Mouse (Mus musculus) NIH3T3 (cell line): ENCODE results near the gene P3h1.
"Not testable (repeated sequence)": the region's sequence is repeated elsewhere in the genome, so short reads cannot be mapped to it uniquely, and the experiment has no call there.

ENCODE experiments used
- DNase-seq: peaks from one replicate; pipeline ENCODE4 v3.0.0-alpha.2; 2012; ENCODE audit warnings: low read depth

The P3h1 gene

GRCm38 (mm10) chr4:119274627-119275026, 41.9 kb downstream of the P3h1 start:
- DNase-seq = no peak

GRCm38 (mm10) chr4:119275226-119275625, 42.5 kb downstream of the P3h1 start:
- no peak for DNase-seq

DNA sequence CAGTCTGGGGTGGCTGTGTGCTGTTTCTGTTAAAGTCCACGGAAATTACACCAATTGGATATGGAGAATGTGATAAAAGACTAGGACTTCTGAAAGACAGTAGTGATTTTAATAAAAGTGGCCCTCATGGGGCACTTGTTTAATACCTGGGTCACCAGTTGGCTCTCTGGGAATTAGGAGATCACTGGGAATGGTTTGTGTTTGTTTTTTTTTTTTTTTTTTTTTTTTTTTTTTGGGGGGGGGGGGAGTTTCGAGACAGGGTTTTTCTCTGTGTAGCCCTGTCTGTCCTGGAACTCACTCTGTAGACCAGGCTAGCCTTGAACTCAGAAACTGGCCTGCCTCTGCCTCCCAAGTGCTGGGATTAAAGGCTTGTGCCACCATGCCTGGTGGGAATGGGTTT, 43.0 kb downstream of the P3h1 start:
- no peak for DNase-seq

DNA sequence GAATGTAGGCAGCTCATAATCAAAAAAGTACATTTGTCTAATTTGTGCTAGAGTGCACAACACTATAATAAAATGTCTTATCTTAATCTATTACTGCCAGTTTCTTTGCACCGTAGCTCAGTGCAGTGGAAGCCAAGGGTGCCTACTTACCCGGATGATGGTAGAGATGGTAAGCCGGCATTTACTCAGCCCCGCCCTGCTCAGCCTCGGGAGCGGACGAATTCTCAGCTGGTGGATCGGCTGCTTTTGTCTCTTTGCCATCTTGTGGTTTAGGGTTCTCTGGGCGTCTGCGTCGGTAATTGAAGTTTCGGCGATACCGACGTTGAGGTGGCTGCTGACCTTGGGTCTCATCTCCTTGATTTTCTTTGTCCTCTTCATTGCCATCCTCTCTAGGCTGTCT, 46.1 kb downstream of the P3h1 start:
- DNase-seq = not testable (repeated sequence)

GRCm38 (mm10) chr4:119284861-119285260, 52.1 kb downstream of the P3h1 start:
- no peak for DNase-seq

DNA sequence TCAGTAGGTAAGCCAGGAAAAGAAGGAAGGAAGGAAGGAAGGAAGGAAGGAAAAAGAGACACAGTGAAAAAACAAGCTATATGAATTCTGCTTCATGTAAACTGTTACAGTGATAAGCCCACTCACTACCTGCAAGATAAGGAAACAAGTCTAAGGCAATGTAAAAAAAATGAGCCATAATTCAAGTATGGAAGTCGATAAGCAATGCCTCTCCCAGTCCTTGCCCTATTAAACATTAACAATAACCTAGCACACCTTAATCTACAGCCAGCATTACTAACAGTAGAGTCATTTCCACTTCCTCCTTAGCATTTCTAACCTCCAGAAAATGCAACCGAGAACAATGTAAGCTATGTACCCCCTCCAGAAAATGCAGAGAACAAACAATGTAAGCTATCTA, 52.6 kb downstream of the P3h1 start:
- no peak for DNase-seq

GRCm38 (mm10) chr4:119291921-119292320, 59.2 kb downstream of the P3h1 start:
- no peak for DNase-seq

DNA sequence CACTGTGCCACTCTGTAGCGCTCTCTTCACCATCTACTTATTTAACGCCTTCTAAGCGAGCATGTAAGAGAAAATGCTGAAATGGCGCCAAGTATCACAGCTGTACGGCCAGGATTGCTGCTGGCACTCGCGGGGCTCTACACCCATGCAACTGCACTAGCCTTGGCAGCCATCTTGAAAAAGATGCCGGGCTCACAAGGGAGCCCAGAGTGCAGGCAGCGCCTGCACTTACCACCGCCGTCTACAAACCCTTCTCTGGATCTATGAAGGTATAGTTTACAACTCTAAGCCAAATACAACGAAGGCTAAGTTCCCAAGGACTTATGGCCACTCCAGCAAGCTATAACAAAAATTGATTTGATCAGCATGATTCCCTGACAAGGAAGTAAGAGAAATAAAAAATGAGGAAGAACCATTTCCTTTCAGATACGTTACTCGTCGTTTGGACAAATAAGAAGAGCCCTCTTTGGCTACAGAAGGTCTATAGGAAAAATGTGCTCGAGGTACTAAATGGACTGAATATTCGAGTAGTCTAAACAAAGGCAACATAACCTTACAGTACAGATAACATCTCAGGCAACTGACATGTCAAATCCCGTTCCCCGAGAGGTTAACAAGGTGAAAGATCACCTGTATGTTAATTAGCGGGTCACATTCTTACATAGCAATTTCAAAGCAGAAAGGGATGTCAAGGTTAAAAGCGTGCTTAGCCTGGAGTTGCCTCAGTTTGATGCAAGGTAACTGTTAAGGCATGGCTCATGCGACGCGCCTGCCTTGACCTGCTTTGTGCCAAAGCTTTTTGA, 60.3 kb downstream of the P3h1 start:
- DNase-seq = peak; percentile 89

- DNase-seq = peak; percentile 53
These were observed 61.0 kb downstream of the P3h1 start for GRCm38 (mm10) chr4:119293574-119294258.

DNA sequence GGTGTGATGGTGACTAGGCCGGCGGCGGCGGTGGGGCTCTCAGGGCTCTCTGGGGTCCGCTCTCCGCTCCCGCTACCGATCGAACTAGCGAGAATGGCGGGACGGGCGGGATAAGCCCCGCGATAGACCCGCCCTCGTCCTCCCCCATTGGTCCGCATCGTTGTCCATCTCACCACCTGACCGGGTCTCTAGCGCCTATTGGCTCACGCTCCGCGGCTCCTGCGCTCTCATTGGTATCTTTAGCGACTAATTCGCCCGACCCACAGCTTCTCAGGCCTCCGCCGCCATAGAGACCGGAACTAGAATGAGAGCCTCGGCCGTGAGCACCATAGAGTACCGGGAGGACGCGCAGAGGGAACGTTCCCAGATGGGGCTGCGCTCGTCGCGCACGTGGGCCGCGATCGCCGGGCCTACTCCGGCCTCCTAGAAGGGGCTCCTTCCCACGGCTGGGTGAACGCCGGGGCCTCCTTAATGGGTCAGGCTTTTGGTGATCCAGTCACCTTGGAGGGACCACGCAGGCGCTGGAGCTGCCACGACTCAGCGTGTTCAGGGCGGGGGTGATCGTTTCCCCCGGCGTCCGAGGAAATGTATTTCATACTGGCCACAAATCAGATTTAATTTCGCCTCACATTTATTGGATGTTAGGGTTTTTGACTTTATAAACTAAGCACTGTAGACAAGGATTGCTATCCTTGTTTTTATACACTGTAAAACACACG, 61.9 kb downstream of the P3h1 start, which contains the start of gene Ybx1:
Ybx1 (minus strand) TSS at position 190 of the 719 bp plus-strand sequence.
- DNase-seq = peak; percentile 100

GRCm38 (mm10) chr4:119295134-119295453, 62.4 kb downstream of the P3h1 start:
- DNase-seq = no peak

GRCm38 (mm10) chr4:119297361-119297760, 64.6 kb downstream of the P3h1 start:
- no peak for DNase-seq
